Mouse (Mus musculus): ENCODE results near the gene Ablim2. TPM values are rescaled to one million over a fixed set of nuclear protein-coding genes. Genes with fewer than 3 reads are reported as not detected.

Gene Ablim2
- polyA plus RNA-seq, 1 experiment from 2014 or later, result 0.94 TPM

DNA sequence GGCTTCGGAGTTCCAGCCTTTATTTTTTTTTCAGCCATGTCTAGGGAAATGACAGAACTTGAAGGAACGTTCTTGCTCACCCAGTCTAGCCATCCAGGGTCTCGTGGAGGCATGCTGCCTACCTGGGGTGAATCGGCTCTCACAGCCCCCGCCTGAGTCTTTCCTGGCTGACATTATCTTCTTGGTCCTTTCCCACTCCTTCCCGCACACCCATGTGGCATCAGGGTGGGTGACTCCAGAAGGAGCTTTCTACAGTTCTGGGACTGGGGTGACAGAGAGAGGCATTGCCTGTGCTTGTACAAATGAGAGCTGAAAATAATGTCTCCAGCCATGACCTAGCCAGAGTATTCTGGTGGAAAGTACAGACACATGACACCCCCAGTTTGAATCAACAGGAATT, 163.5 kb downstream of the Ablim2 start:
- H3K36me3 ChIP-seq, result 0 out of 2 replicates have a peak, but pooled peaks cover 4% of the 10 kb centered on the region
- peak overlapping the region; percentile 41; the same call in 1 of the 2 replicates for H3K9ac ChIP-seq
- peak overlapping the region; percentile 38 for H3K4me2 ChIP-seq
- no peak for ATAC-seq (ENCODE audit: insufficient number of reproducible peaks, insufficient read depth, low FRiP score, low TSS enrichment, low read depth)
- H3K4me1 ChIP-seq, result peaks cover 77% of the 10 kb centered on the region
- 70% methylated on average over 6 of the region's 6 CpGs for WGBS
- H3K27me3 ChIP-seq, result no peaks in the 10 kb centered on the region
- H3K4me3 ChIP-seq, result no peak overlapping the region
- H3K9me3 ChIP-seq, result no peaks in the 10 kb centered on the region
- H3K27ac ChIP-seq, result peak overlapping the region; percentile 86

DNA sequence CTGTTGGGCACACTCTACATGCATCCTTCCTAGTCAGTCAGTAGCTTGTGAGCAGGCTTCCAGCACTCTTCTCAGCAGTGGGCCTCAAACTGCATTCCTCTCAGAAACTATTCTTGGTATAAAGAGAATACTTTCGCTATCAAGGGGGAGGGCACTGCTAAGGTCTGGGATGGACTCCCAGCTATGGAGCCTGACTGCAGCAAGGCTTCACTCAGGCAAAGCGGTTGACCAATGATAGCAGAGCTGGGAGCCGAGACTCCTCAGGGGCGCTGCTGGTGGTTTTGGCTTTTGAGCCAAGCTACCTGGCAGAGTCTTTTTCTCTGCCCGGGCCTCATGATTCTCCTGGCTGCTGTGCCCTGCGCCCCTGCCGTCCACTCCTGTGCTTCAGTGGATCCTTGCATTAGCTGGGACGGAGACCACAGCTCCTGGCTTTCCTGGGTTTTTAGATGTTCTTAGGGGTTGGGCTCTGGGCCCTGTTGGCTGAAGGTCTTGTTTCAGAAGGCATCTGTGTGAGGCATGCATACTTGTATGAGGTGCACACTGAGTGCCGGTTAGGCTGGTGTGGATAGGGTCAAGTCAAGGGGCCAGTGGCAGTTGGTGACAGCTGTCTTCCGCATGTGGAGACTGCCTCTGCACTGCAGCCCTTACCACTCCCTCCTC, 164.0 kb downstream of the Ablim2 start:
- H3K4me1 ChIP-seq, result peaks cover 80% of the 10 kb centered on the region
- 0 out of 2 replicates have a peak, but pooled peaks cover 4% of the 10 kb centered on the region for H3K36me3 ChIP-seq
- no peaks in the 10 kb centered on the region for H3K27me3 ChIP-seq
- H3K4me3 ChIP-seq, result no peak overlapping the region
- WGBS, result 45% methylated on average over 10 of the region's 10 CpGs
- H3K4me2 ChIP-seq, result peak overlapping the region; percentile 38
- peak; percentile 65; the same call in 1 of the 2 replicates for ATAC-seq (ENCODE audit: insufficient number of reproducible peaks, insufficient read depth, low FRiP score, low TSS enrichment, low read depth)
- H3K9ac ChIP-seq, result peak overlapping the region; percentile 41; the same call in 1 of the 2 replicates
- no peaks in the 10 kb centered on the region for H3K9me3 ChIP-seq
- peak overlapping the region; percentile 86 for H3K27ac ChIP-seq

DNA sequence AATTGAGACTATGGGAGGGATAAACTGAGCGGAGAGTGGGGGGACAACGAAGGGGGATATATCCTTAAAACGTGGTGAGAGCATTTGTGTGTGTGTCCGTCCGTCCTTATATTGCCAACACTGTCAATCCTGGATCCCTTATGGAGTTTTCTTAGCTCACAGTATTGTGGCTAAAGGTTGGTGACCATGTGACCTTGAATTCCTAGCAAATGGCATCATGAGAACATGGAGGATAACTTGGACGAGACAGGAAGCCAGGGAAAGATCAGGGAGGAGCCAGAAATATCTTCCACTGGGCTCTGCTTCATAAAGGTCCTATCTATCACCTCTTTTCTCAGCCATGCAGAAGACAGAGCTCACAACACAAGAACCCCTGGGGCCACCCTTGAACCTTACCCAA, 165.8 kb downstream of the Ablim2 start:
- H3K36me3 ChIP-seq, result no peaks in the 10 kb centered on the region
- H3K4me2 ChIP-seq, result no peak overlapping the region
- no peak overlapping the region for H3K27ac ChIP-seq
- H3K4me3 ChIP-seq, result no peak overlapping the region
- H3K9me3 ChIP-seq, result no peaks in the 10 kb centered on the region
- no peak overlapping the region for H3K9ac ChIP-seq
- no peaks in the 10 kb centered on the region for H3K27me3 ChIP-seq
- no peak for ATAC-seq (ENCODE audit: insufficient number of reproducible peaks, insufficient read depth, low FRiP score, low TSS enrichment, low read depth)
- WGBS, result 85% methylated on average over 6 of the region's 6 CpGs
- H3K4me1 ChIP-seq, result peaks cover 80% of the 10 kb centered on the region

DNA sequence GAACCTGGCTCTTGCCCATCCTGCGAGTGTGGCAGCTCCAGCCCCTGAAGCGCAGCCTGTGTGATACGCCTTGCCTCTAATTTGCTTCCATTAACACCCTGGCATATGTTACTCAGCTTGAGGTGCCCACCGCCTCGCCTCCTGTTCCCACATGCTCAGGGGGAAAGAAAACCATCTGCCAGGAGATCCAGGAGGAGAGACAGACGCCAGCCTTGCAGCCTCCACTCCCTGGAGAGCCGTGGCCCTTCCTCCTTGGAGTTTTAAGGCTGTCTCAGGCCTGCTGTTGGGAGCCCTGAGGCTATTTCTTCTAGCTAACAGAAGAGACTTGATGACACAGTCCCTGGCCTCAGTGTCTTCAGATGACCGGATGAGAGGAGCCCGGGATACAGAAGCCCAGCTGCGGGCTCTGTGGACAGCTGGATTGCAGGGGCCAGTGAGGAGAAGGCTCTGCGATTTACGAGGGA, 167.5 kb downstream of the Ablim2 start:
- H3K9me3 ChIP-seq, result no peaks in the 10 kb centered on the region
- H3K4me1 ChIP-seq, result peaks cover 65% of the 10 kb centered on the region
- H3K27me3 ChIP-seq, result no peaks in the 10 kb centered on the region
- 30% methylated on average over 12 of the region's 12 CpGs for WGBS
- peak overlapping the region; percentile 13; the same call in 1 of the 2 replicates for H3K27ac ChIP-seq
- ATAC-seq (ENCODE audit: insufficient number of reproducible peaks, insufficient read depth, low FRiP score, low TSS enrichment, low read depth), result no peak
- no peak overlapping the region for H3K4me3 ChIP-seq
- H3K36me3 ChIP-seq, result no peaks in the 10 kb centered on the region
- no peak overlapping the region for H3K4me2 ChIP-seq
- peak overlapping the region; percentile 21; the same call in 1 of the 2 replicates for H3K9ac ChIP-seq

DNA sequence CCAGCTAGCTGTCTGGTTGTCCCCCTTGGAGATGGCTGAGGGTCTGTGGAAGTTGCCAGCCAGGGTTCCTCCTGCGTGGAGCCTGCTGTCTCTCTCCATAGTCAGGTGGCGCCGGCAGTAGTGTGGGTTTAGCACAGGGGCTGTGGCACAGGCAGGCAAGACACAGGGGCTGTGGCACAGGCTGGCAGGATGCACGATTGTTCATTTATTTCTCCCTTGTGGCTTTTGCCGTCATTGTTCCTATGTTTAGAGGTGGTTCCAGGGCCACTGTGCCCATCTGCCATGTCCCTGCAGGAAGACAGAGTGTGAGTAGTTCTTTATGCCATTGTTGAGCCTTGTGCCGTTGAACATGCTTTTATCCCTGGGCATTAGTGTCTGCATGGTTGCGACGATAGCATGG, 168.8 kb downstream of the Ablim2 start:
- H3K27ac ChIP-seq, result no peak overlapping the region
- H3K27me3 ChIP-seq, result no peaks in the 10 kb centered on the region
- WGBS, result 77% methylated on average over 8 of the region's 8 CpGs
- no peak for ATAC-seq (ENCODE audit: insufficient number of reproducible peaks, insufficient read depth, low FRiP score, low TSS enrichment, low read depth)
- no peak overlapping the region for H3K4me2 ChIP-seq
- no peak overlapping the region for H3K4me3 ChIP-seq
- no peaks in the 10 kb centered on the region for H3K36me3 ChIP-seq
- no peak overlapping the region for H3K9ac ChIP-seq
- H3K9me3 ChIP-seq, result no peaks in the 10 kb centered on the region
- peaks cover 58% of the 10 kb centered on the region for H3K4me1 ChIP-seq

DNA sequence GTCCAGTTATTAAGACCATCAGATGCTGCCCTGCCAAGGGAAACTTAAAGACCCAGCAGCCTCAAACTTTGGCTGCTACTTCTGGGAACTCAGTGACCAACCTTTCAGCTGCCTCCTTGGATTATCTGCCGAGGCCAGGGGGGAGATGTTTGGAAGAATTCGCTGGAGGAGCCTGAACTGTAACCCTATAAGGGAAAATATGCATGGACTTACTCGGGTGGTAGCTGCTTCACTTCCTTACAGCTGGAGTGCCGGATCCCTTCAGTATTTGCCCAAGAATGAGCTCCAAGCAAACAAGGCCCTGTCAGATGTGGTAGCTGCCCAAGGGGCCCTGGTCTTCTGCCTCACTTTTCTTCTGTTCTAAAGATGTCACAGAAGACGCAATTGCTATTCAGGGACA, 173.6 kb downstream of the Ablim2 start:
- no peak overlapping the region for H3K9ac ChIP-seq
- no peak overlapping the region for H3K4me3 ChIP-seq
- peaks cover 5% of the 10 kb centered on the region for H3K36me3 ChIP-seq
- H3K4me1 ChIP-seq, result peaks cover 24% of the 10 kb centered on the region
- H3K27ac ChIP-seq, result no peak overlapping the region
- H3K27me3 ChIP-seq, result no peaks in the 10 kb centered on the region
- no peak for ATAC-seq (ENCODE audit: insufficient number of reproducible peaks, insufficient read depth, low FRiP score, low TSS enrichment, low read depth)
- no peak overlapping the region for H3K4me2 ChIP-seq
- 53% methylated on average over 5 of the region's 5 CpGs for WGBS
- no peaks in the 10 kb centered on the region for H3K9me3 ChIP-seq

DNA sequence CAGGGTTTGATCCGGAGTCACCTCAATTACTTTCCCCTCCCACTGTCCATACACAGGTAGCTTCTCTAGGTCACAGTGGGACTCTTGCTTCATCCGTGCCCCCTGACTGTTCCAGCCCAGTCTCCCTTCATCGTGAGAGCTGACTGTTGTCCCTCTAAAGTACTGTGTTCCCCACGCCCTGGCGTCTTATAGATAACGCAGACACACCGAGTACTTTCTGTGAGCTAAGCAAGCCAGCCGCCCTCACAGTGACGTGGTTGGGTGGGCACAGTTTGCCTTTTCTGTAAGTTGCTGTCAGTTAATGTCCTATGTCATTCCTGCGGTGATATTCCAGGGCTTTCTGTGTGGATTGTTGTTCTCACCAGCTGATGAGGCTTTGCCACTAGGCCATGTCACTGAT, 175.4 kb downstream of the Ablim2 start:
- no peak for ATAC-seq (ENCODE audit: insufficient number of reproducible peaks, insufficient read depth, low FRiP score, low TSS enrichment, low read depth)
- no peak overlapping the region for H3K9ac ChIP-seq
- 85% methylated on average over 10 of the region's 10 CpGs for WGBS

More for the DNA sequence above, 175.4 kb downstream of the Ablim2 start:
- H3K4me2 ChIP-seq, result no peak overlapping the region
- no peak overlapping the region for H3K27ac ChIP-seq
- peaks cover 13% of the 10 kb centered on the region for H3K36me3 ChIP-seq
- no peak overlapping the region for H3K4me3 ChIP-seq
- H3K4me1 ChIP-seq, result peaks cover 11% of the 10 kb centered on the region
- no peaks in the 10 kb centered on the region for H3K9me3 ChIP-seq
- H3K27me3 ChIP-seq, result no peaks in the 10 kb centered on the region

Other genes with a start within 250 kb of the Ablim2 start
- gene Cpz, start 232.2 kb upstream of the Ablim2 start, polyA plus RNA-seq (2015; fragmentation: Nextera tagmentation; extraction: Ambion mirVana), result 4.1 TPM in 2 replicates
- 8.1 and 9.2 TPM in 2 replicates for gene Trmt44, start 182.8 kb upstream of the Ablim2 start, polyA plus RNA-seq (2015; fragmentation: Nextera tagmentation; extraction: Ambion mirVana)
- 12.6 and 13.3 TPM in 2 replicates for gene Acox3, start 174.8 kb upstream of the Ablim2 start, polyA plus RNA-seq (2015; fragmentation: Nextera tagmentation; extraction: Ambion mirVana)
- gene Htra3, start 78.1 kb upstream of the Ablim2 start, polyA plus RNA-seq (2015; fragmentation: Nextera tagmentation; extraction: Ambion mirVana), result 4.6 and 5.0 TPM in 2 replicates
- 5.7 and 6.5 TPM in 2 replicates for gene Sh3tc1, start 17.9 kb upstream of the Ablim2 start, polyA plus RNA-seq (2015; fragmentation: Nextera tagmentation; extraction: Ambion mirVana)
- gene Afap1, start 135.4 kb downstream of the Ablim2 start, polyA plus RNA-seq (2015; fragmentation: Nextera tagmentation; extraction: Ambion mirVana), result 18.1 and 20.9 TPM in 2 replicates